Mouse (Mus musculus) T-cell, adult 66 days (primary cell): ENCODE results near the gene Gm21921. TPM values are rescaled to one million over a fixed set of nuclear protein-coding genes. Genes with fewer than 3 reads are reported as not detected.

Source experiments
- total RNA-seq, 2 experiments: library from RNA; stranded (reverse); gene quantifications; 3 replicates in 1 of 2; 4 replicates in 1 of 2; pipeline ENCODE4 v1.2.4; 2023

The Gm21921 gene
- not detected for total RNA-seq

DNA sequence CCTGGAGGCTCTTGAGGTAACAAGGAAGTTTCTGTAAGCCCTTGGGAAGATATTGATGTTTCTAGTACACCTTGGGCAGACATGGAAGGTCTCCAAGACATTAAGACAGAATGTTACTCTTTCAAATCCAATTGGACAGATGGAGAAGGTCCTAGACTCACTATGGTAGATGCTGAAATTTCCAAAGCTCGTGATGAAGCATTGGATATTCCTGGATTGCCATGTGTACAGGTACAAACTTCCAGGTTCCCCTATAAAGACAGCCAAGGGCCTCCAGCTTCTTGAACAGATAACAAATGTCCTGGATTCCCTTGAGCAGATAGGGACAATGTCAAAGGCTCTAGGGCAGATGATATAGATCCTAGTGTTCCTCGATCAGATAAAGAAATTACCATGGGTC lies at the start of gene Gm21921:
Gene Gm21921 (minus strand): TSS at position 101 of the 400 bp plus-strand sequence.

